Mouse (Mus musculus): ENCODE measurements around the gene Tmub2. TPM values are rescaled to one million over a fixed set of nuclear protein-coding genes. Genes with fewer than 3 reads are reported as not detected.

Tmub2 gene
- polyA plus RNA-seq, 1 experiment = 54.5 TPM

DNA sequence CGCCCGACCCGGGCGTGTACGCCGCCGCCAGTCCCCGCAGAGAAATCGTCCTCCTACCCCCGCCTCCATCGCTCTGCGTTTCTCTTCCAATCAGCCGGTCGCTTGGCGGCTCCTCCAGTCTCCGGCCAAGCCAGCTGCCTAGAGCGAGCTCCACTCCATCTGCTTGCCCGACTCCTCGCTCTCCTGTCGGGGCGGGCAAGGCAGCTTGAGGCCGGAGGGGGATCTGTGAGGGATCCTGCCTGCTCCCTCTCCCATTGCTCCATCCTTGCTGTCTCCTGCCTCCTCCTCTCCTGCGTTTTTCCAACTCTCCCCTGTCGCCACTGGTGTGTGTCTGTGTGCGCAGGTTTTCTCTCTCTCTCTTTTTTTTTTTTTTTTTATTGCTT, 34.7 kb downstream of the Tmub2 start, which contains the start of gene Ubtf:
Ubtf (minus strand) TSS at position 333 of the 383 bp plus-strand sequence.
- no peak for DNase-seq (ENCODE audit: low read depth, low spot score)
- WGBS = 0% methylated on average over 25 of the region's 25 CpGs

DNA sequence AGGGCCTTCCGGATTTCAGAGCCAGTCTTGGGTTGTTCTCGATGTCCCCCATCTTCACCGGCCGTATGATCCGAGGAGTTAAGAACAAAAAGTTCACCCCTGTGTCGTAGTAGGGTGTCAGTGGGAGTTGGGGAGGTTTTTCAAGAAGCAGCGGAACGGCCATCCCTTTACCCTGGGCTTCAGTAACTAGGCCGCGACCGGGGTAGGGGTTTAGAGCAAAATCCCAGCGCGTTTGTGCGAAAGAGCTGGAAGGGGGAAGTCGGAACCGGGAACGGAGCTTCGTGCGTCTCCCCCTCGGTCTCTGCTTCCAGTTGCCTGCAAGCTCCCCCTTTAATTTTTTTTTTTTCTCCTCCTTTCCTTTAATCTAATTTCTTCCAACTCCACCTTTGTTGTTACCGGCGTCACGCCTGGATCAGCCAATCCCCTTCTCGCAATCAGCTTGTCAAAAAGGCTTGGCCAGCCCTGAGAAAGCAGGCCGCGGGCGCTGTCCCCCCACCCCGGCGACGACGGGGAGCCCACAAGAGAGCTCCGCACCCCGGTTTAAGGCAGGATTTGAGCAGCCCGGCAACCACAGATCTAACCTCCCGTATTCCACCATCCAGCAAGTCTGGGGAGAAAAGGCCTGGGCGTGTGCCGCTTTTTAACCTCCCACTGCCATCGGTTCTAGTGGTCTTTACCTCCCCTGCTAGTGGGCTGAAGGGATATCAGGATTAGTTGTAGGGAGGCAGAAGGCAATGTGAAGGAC, 35.4 kb downstream of the Tmub2 start:
- under 1% methylated on average over 38 of the region's 38 CpGs for WGBS
- DNase-seq (ENCODE audit: low read depth, low spot score) = no peak

DNA sequence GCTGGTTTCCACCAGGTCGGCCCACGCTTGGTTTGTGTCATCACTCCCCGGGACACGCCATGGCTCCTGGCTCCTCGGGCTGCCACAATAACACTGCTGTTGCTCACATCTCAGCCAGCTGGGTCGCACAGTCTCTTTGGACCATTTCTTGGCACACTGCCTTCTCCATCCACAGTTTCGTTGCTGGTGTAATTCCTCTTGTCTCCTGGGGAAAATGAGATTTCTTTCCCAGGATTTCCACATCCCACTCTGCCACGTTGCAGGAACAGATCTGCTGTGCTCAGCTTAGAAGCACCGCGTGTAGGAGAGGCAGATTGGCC, 35.9 kb downstream of the Tmub2 start:
- 19% methylated on average over 10 of the region's 10 CpGs for WGBS
- DNase-seq (ENCODE audit: low read depth, low spot score) = no peak

DNA sequence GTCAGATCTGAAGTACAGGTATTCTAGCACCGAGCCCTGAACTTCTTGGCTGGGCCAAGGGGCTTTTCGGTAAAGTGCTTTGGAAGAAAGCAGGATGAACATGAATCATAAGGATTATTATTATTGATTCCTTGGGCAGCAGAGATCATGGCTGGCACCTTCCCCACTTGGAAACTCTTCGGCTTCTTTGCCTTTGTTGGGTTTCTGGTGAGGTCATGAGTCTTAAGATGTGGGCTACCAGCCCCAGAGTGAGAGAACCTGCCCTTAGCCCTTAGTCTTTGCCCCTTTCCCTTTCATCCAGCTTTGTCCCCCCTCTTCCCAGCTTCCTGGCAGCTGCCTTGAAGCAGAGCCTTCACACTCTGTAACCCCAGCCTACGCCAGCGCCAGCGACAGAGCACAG, 37.2 kb downstream of the Tmub2 start:
- WGBS = 94% methylated on average over 6 of the region's 6 CpGs
- no peak for DNase-seq (ENCODE audit: low read depth, low spot score)

- no peak for DNase-seq (ENCODE audit: low read depth, low spot score)
- 72% methylated on average over 1 of the region's 1 CpGs for WGBS
Observed at GRCm38 (mm10) chr11:102323516-102323915, 38.8 kb downstream of the Tmub2 start.

- WGBS = 32% methylated on average over 5 of the region's 5 CpGs
- no peak for DNase-seq (ENCODE audit: low read depth, low spot score)
Observed at GRCm38 (mm10) chr11:102327250-102327649, 42.5 kb downstream of the Tmub2 start.

DNA sequence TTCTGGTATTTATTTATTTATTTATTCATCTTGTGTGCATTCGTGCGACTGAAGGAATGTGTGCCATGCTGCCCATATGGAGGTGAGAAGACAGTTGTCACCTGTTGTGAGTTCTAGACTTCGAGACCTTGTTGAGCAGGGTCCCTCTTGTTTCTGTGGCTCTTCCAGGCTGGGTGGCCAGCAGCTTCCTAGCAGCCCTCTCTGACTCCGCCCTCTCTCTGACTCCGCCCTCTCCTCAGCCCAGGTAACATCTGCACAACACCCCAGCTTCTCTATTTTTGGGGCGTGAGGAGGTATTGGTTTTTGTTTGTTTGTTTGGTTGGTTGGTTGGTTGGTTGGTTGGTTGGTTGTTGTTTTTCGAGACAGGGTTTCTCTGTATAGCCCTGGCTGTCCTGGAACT, 43.1 kb downstream of the Tmub2 start:
- no peak for DNase-seq (ENCODE audit: low read depth, low spot score)
- 76% methylated on average over 7 of the region's 7 CpGs for WGBS

GRCm38 (mm10) chr11:102329518-102329917, 44.8 kb downstream of the Tmub2 start:
- DNase-seq (ENCODE audit: low read depth, low spot score) = no peak

DNA sequence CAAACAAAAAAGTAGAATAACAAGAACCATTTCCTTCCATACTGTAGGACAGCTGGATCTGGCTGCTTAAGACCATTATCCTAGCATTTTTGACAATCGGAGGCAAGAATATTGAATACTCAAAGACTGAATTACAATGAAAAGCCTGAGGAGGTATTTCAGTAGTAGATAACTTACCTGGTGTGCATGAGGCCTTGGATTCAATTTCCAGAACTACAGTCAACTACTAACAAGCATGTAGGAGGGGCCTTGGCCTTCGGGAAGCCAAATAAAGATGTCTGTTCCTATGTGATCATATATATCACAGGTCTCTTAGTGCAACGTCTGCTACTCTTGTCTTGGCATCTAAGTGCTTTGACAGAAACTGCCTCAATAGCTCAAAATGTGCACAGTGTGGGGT, 45.3 kb downstream of the Tmub2 start:
- WGBS = 63% methylated on average over 3 of the region's 3 CpGs
- no peak for DNase-seq (ENCODE audit: low read depth, low spot score)

GRCm38 (mm10) chr11:102331806-102332205, 47.1 kb downstream of the Tmub2 start:
- DNase-seq (ENCODE audit: low read depth, low spot score) = no peak
- WGBS = 59% methylated on average over 4 of the region's 4 CpGs

- no peak for DNase-seq (ENCODE audit: low read depth, low spot score)
Observed at GRCm38 (mm10) chr11:102333061-102333460, 48.3 kb downstream of the Tmub2 start.

- no peak for DNase-seq (ENCODE audit: low read depth, low spot score)
- WGBS = 81% methylated on average over 4 of the region's 4 CpGs
Observed at GRCm38 (mm10) chr11:102334010-102334409, 49.3 kb downstream of the Tmub2 start.

DNA sequence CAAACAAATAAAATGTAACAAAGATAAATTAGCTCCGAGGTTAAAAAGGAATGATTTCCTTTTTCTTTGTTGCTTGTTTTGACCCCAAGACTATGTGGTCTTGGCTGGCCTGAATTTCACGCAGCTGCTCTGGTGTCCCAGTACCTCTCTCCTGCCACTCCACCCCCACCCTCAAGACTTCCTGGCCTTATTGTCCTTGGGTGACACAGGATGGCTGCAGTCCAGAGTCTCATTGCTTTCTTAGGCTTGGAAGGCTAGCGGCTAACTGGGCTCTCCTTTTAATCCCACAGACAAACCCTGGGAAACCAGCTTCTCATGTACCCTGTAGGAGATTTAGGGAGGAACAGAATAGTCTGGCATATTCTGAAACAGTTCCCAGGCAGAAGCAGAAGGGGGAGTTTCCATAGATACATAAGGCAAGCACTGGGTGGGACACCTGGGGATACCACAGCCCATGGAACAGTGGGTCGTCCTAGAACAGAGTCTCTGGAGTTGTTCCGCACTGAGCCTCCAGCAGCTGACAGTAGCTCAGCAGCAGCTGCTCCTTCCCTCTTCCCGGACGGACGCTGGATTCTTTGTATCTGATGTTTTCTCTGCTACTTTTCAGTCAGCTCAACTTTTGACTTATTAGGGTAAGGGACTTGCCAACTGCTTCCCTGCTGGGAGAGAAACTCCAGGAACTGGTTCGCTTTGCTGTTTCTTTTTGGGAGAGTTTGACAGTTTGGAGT, 50.4 kb downstream of the Tmub2 start:
- DNase-seq (ENCODE audit: low read depth, low spot score) = no peak
- WGBS = 49% methylated on average over 9 of the region's 9 CpGs

- WGBS = 58% methylated on average over 1 of the region's 1 CpGs
- no peak for DNase-seq (ENCODE audit: low read depth, low spot score)
Observed at GRCm38 (mm10) chr11:102336191-102336590, 51.5 kb downstream of the Tmub2 start.

DNA sequence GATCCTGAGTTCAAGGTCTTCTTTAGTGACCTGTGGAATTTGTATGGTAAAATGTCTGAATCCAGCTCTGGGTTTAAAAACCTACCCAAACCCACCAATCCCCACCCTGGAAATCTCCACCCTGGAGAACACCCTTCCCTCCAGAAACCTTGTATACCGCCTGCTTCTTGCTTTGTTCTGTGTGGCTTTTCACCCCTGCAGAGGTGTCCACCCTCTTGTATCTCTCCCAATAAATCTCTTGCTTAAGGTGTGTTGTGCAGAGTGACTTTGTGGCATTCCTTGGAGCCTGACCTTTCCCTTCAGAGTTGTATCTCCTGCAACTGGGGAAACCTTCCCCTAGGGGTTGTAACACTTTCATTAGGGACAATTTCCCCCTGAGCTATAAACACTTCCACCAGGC, 53.2 kb downstream of the Tmub2 start:
- DNase-seq (ENCODE audit: low read depth, low spot score) = no peak
- WGBS = 52% methylated on average over 1 of the region's 1 CpGs

GRCm38 (mm10) chr11:102338561-102338960, 53.8 kb downstream of the Tmub2 start:
- DNase-seq (ENCODE audit: low read depth, low spot score) = no peak
- WGBS = 3% methylated on average over 3 of the region's 3 CpGs

Other genes with a start within 250 kb of the Tmub2 start
- gene Cd300lg, start 243.4 kb upstream of the Tmub2 start, polyA plus RNA-seq (2012; rRNA removed) = 4.0 and 6.0 TPM in 2 replicates
- gene Mpp2, start 196.4 kb upstream of the Tmub2 start, polyA plus RNA-seq (2012; rRNA removed) = 1.8 and 2.1 TPM in 2 replicates
- 2.7 TPM in 1 of 2 replicates, not detected in the other for gene Ppy, start 183.6 kb upstream of the Tmub2 start, polyA plus RNA-seq (2012; rRNA removed)
- 224 and 536 TPM in 2 replicates for gene Pyy, start 177.1 kb upstream of the Tmub2 start, polyA plus RNA-seq (2012; rRNA removed)
- 48.7 and 73.1 TPM in 2 replicates for gene Nags, start 139.4 kb upstream of the Tmub2 start, polyA plus RNA-seq (2012; rRNA removed)
- 15.9 and 16.7 TPM in 2 replicates for gene Tmem101, start 128.5 kb upstream of the Tmub2 start, polyA plus RNA-seq (2012; rRNA removed)
- gene Lsm12, start 99.6 kb upstream of the Tmub2 start, polyA plus RNA-seq (2012; rRNA removed) = 33.9 and 45.9 TPM in 2 replicates
- 72.0 and 72.6 TPM in 2 replicates for gene G6pc3, start 95.3 kb upstream of the Tmub2 start, polyA plus RNA-seq (2012; rRNA removed)
- 30.3 TPM in 2 replicates for gene Hdac5, start 54.8 kb upstream of the Tmub2 start, polyA plus RNA-seq (2012; rRNA removed)
- gene BC030867, start 36.0 kb upstream of the Tmub2 start, polyA plus RNA-seq (2012; rRNA removed) = 7.2 and 9.3 TPM in 2 replicates
- 0.47 and 0.55 TPM in 2 replicates for gene Asb16, start 16.2 kb upstream of the Tmub2 start, polyA plus RNA-seq (2012; rRNA removed)
- gene Atxn7l3, start 11.7 kb downstream of the Tmub2 start, polyA plus RNA-seq (2012; rRNA removed) = 32.7 and 33.6 TPM in 2 replicates
- 22.0 and 22.5 TPM in 2 replicates for gene Ubtf, start 34.8 kb downstream of the Tmub2 start, polyA plus RNA-seq (2012; rRNA removed)
- gene Slc4a1, start 81.3 kb downstream of the Tmub2 start, polyA plus RNA-seq (2012; rRNA removed) = 0.01 and 0.10 TPM in 2 replicates
- 4.3 and 4.6 TPM in 2 replicates for gene Rundc3a, start 108.5 kb downstream of the Tmub2 start, polyA plus RNA-seq (2012; rRNA removed)
- gene Slc25a39, start 123.0 kb downstream of the Tmub2 start, polyA plus RNA-seq (2012; rRNA removed) = 332 and 343 TPM in 2 replicates
- 110 and 122 TPM in 2 replicates for gene Grn, start 145.4 kb downstream of the Tmub2 start, polyA plus RNA-seq (2012; rRNA removed)
- 2.1 and 3.9 TPM in 2 replicates for gene Fam171a2, start 162.8 kb downstream of the Tmub2 start, polyA plus RNA-seq (2012; rRNA removed)
- 1.9 and 3.4 TPM in 2 replicates for gene Itga2b, start 185.2 kb downstream of the Tmub2 start, polyA plus RNA-seq (2012; rRNA removed)

All from large intestine, adult 2 months (tissue).